Mouse (Mus musculus): ENCODE measurements around the gene Kcng3. TPM values are rescaled to one million over a fixed set of nuclear protein-coding genes. Genes with fewer than 3 reads are reported as not detected.

Gene Kcng3
- total RNA-seq (2017), result 0.14 and 1.5 TPM in 2 replicates

DNA sequence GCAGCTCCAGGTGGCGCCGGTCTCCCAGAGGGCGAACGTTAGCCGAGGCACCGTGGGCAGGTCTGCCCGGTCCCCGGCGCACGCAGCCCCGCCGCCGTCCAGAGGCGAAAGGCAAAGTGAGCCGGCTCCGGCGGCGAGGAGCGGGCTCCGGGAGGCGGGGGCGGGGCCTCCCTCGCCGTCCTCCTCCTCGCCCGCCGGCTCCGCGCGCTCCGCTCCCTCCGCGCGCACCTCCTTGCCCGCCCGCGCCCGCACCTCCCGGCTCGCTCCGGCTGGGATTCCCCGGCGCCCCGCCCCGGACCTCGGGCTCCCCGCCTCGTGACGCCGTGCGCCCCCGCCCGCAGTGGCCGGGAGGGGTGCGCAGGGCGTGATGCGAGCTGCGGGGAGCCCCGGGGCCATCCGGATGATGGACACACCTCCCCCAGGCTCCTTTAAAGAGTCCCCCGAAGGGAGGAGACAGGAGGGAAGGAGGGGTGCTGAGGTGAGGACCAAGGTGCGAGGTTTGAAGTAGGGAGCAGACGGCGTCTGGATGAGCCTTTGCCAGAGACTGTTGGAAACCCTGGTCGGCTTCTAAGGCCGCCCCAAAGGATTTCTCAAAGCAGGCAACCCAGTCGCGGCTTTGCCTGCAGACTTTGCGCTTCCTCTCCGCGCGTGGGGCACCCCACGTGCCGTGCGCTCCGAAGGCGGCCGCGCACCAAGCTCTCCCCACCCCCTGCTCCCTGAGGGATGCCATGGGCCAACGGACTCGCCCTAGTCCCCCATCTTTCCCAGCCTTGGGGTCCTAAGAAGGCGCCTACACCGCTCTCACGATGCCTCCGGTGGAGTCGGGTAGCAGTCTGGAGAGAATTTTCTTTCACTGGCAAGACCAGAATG is at the start of gene Kcng3:
Gene Kcng3 (minus strand): TSS at position 113 of the 870 bp plus-strand sequence.
- ATAC-seq (replicated peaks; ENCODE audit: low read depth, poor library complexity, severe bottlenecking), result 0 out of 2 replicates have a peak, but pooled peaks have one; percentile 20

DNA sequence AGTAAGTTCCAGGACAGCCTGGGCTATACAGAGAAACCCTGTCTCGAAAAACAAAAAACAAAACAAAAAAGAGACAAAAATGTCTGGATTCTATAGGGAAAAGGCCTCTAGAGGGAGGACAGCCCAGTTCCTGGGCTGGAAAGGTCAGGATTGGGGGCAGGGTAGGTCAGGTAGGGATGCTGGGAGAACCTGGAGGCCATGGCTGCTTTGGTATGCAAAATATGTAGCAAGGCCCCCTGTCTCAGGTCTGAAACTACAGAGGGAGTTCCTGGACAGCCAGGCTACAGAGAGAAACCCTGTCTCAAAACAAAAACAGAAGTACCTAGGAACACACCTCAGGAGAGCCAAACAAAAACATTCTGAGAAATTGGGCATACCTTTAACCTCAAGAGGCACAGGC is 45.7 kb upstream of the Kcng3 start:
- no peak for ATAC-seq (replicated peaks; ENCODE audit: low read depth, poor library complexity, severe bottlenecking)

DNA sequence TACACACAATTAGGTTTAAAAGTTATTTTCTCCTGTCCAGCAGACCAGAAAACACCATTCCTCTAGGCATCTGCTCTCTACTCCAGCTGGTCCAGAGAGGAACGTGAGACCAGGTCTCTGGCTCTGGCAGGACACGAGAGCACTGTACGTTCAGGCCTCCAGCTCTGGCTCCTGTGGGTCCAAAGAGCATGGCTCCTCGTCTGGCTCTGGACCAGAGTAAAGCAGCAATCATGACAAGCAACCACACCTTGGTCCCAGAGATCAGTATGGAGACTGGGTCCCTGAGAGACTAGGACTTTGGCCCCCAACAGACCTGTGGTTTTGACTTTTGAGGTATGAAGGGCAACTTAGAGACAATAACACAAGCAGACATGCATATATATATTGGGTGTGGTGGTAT is 41.0 kb upstream of the Kcng3 start:
- no peak for ATAC-seq (replicated peaks; ENCODE audit: low read depth, poor library complexity, severe bottlenecking)

DNA sequence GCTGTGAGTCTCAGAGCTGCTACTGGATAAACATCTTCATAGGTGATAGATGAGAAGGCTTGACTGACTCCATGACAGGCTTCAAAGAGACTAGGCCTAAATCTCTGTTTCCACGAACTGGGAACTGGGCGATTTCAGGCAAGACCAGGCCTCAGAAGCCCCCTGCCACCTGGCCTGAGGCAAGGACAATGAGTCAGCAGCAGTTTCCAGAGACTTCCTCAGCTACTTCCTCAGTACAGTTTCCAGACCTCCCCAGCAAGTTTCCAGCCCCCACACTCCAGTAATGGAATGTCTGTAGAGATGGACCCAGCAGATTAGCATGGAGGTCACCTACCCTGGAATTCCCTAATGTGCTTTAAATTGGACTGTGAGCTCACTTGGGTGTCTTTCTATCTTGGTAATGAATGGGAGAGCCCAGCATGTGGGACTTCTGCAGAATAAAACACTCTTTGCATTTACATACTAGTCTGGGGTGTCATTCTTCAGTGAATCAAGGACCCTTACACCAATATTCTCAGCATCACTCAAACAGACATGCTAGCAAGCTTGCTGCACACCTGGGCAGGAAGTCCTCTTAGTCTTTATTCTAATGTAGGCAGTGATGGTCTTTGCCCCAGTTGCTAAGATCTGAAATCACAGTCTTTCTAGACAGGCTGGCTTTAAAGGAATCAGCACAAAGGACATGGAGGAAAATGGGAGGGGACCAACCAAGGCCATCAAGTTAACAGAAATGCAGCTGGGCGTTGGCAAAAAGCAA is 36.4 kb upstream of the Kcng3 start:
- ATAC-seq (replicated peaks; ENCODE audit: low read depth, poor library complexity, severe bottlenecking), result no peak

DNA sequence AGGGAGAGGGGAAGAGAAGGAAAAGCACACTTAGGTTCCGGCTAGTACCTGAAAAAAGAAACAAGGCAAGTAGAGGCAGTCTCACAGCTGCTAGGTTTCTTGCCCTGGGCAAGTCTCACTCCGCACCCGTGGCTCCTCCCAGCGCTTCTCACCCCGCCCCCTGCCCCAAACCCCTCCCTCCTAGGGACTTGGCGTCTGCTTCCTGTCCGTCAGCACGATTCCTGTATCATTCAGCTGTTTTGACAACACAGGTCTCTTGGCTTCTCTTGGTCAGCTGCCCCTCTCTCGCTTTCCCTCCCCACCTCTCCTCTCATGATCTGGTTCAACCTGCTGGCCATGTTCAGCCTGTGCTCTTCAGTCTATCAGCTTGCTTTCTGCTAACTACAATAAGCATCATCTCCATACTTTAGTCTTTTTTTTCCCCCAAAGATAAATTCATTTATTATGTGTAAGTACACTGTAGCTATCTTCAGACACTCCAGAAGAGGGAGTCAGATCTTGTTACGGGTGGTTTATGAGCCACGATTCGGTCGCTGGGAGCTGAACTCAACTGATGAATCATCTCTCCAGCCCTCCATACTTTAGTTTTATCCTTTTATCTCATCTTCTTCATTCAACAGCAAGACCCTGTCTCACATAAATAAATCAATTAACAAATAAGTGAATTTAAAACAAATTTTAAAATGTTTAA is 35.0 kb upstream of the Kcng3 start:
- peak; percentile 58; the same call in 1 of the 2 replicates for ATAC-seq (replicated peaks; ENCODE audit: low read depth, poor library complexity, severe bottlenecking)

DNA sequence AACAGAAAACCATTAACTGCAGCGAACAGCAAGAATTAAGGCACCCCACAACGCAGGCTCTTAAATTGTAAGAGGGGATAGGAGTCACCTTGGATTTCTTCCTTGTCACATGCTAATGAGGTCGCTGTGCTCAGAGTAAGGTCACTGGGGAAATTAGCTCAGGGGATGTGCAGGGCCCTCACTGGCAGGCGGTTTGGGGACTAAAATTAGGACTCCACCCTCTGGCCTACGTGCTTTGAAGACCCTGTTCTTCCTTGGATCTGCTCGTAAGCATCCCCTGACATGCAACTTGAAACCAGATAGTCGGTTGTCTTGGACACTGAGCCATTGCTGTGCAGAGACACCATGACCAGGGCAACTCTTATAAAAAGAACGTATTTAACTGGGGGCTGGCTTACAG is 33.1 kb upstream of the Kcng3 start:
- ATAC-seq (replicated peaks; ENCODE audit: low read depth, poor library complexity, severe bottlenecking), result no peak

DNA sequence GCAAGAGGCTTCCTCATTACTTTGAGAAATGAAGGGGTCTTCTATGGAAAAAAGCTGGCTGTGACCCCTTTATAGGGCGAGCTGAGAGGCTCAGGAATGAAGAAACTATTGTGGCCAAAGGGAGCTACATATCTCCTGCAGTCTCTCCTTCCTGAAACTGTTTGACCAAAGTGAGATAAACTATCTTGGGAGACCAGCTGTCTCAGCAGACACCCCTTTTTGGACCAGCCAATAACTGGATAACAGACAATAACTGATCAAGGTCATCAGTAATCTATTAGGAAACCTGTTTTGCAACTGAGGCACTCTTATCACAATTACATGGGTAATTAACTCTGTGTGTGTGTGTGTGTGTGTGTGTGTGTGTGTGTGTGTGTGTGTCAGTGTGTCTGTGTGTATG is 27.2 kb upstream of the Kcng3 start:
- ATAC-seq (replicated peaks; ENCODE audit: low read depth, poor library complexity, severe bottlenecking), result peak; percentile 42

DNA sequence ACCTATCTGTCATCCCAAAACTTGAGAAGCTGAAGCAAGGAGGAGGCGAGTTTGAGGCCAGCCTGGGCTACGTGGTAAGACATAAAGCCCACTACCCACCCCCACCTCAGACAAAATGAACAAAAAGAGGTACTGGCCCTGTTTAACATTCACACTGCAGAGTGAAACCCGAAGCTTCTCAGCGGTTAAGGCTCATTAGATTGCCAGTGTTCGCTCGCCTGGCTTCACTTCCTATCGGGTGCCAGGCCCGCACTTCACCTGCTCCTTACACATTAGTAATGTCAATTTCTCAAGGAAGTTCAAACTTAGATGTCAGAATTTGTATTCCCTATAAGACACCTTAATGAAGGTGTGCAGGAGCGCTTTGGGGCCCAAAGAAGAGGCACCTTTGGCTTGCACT is 25.7 kb upstream of the Kcng3 start:
- no peak for ATAC-seq (replicated peaks; ENCODE audit: low read depth, poor library complexity, severe bottlenecking)

DNA sequence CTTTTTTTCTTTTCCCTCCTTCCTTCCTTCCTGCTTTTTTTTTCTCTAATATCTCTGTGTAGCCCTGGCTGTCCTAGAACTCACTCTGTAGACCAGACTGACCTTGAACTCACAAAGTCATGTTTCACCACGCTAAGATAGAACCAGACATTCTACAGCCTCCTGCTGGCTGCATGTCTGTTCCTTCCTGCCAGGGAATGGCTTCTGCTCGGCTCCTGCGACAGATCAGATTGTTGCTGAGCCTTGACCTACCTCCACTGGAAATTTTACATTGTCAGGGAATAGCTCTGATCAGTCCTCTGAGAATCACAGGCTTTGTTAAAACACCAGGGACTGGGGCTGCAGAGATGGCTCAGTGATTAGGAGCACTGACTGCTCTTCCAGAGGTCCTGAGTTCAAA is 24.0 kb upstream of the Kcng3 start:
- ATAC-seq (replicated peaks; ENCODE audit: low read depth, poor library complexity, severe bottlenecking), result no peak

DNA sequence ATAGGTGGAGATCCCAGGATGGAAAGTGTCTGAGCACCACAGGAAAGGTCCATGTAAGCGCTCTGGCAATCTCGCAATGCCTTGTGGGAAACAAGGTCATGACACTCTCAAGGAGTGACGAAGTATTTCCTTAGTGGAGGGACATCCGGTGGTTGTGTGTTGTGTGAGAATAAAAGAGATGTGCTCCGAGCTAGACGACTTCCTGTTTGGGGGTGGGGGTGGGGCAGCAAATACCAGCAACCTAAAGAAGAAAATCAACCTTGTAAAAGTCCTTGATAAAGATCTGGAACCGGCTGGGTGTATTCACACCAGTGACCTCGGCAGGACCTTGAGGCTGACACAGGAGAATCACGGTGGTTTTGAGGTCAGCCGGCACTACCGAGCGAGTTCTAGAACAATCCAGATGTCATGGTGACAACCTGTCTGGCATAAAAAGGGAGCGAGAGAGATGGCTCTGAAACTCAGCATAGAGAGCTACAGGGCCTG is 23.0 kb upstream of the Kcng3 start:
- ATAC-seq (replicated peaks; ENCODE audit: low read depth, poor library complexity, severe bottlenecking), result peak; percentile 56

DNA sequence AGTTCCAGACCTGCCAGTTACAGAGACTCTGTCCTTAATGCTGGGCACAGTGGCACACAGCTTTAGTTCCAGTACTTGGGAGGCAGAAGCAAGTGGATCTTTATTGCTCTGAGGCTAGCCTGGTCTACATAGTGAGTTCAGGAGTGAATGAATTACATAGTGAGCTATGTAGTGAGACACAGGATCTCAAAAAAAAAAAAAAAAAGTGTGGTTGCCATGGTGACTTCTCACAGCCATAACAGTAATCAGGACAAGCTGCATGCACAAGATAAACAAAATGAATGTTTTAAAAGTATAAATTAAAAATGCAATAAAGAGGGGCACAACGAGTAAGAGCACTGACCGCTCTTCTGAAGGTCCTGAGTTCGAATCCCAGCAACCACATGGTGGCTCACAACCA is 21.9 kb upstream of the Kcng3 start:
- 0 out of 2 replicates have a peak, but pooled peaks have one; percentile 3 for ATAC-seq (replicated peaks; ENCODE audit: low read depth, poor library complexity, severe bottlenecking)

DNA sequence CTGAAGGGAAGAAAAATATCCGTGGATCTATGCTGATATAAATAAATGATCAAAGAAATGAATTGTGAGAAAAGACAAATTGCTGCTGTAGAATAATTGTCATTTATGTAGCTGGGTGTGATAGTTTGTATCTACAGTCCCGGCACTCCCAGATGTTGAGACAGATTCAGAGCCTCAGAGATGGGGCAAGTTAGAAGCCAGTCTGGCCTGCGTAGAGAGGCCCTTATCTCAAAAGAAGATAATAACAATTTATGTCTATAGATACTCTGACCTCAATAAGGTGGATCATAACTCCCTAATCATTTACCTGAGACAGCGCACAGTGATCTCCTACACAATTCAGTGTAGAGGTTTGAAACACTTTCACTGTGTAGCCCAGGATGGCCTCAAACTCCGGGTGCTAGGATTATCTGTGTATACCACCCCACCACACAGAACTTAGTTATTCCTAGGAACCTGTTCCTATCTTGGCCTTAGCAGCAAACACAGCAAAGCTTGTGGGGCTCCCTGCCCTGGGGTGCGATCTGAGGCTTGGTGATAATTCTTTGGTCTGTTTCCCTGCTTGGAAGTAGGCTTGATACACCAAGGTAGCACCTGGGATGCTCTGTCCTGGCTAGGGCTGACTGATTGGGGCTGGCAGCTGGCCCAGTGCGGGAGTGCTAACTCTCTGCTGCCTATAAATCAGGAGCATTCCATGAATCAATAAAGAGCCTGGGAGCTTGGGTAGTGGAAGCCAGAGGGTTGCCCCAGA is 19.4 kb upstream of the Kcng3 start:
- no peak; the same call in 1 of the 2 replicates for ATAC-seq (replicated peaks; ENCODE audit: low read depth, poor library complexity, severe bottlenecking)

DNA sequence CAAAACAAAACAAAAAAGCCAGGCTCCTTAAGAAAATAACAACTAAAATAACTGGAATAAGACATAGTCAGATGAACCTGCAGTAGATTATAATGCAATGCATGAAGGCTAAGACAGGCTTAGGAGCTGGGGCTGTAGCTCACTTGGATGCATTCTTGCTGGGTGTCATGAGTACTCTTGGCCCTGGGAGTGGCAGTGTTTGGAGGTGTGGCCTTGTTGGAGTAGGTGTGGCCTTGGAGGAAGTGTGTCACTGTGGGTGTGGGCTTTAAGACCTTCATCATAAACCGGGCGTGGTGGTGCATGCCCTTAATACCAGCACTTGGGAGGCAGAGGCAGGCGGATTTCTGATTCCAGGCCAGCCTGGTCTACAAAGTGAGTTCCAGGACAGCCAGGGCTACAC is 18.3 kb upstream of the Kcng3 start:
- ATAC-seq (replicated peaks; ENCODE audit: low read depth, poor library complexity, severe bottlenecking), result no peak

DNA sequence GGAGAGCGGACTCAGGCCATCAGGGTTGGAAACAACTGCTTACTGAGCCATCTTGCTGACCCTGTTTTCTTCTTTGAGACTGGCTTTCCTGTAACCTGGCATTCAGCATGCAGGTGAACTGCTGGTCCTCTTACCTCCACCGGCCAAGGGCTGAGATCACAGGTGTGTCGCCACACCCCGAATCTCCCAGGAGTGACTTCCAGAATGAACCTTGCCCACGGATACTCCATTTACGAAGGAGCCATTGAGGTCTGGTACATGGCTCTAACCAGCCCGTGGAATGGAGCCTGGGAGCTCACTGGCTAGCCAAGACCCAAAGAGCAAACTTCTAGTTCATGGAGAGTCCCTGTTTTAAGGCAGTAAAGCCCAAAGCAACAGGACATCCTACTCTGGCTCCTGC is 15.7 kb upstream of the Kcng3 start:
- ATAC-seq (replicated peaks; ENCODE audit: low read depth, poor library complexity, severe bottlenecking), result no peak

DNA sequence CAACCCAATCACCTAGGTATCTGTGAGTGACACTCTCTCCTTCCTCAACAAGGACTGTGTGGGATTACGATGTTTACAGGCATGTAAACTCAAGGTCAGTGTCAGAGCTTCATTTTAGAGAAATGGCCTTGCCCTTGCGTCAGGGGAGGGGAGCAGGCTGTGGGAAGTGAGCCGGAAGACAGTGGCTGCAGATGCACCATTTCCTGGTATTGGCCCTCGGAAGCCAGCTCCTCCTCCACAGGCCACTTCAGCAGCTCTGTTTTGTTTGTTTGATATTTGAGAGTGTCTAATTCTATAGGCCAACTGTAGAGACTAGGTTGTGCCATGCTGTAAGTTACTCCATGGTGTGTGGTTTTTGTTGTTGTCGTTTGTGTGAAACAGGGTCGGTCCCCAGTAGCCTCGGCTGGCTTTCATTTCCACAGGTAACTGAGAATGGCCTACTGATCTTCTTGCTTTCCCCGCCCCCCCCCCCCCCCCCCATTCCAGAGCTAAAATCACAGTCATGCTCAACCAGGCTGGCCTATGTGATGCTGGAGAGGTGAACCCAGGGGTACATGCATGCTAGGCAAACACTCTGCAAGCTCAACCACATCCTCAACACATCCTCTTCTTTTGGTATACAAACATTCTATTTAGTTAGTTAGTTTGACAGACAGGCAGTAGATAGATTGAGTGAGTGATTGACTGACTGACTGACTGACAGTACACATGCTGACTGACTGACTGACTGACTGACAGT is 14.9 kb upstream of the Kcng3 start:
- ATAC-seq (replicated peaks; ENCODE audit: low read depth, poor library complexity, severe bottlenecking), result 0 out of 2 replicates have a peak, but pooled peaks have one; percentile 5

DNA sequence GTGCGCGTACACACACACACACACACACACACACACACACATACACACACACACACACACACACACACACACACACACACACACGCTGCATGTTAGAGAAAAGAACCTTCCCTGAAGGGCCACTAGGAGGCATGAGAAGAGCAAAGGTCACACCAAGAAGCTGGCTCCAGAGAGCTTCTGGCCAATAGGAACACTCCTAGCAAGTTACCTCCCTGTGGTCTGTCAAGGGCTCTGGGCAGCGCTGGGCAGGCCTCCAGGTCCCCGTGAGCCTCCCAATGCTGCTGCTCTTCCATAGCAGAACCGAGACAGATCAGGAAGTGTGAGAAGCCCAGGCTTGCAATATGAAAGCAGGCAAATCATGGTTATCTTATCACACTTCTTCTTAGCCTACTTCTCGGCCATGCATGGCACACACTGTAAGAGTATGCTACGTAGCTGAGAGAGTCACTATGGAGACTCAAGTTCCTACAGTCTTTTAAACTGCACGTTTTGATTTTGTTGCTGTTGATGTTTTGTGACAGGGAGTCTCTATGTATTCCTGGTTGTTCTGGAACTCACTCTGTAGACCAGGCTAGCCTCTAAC is 13.6 kb upstream of the Kcng3 start:
- ATAC-seq (replicated peaks; ENCODE audit: low read depth, poor library complexity, severe bottlenecking), result peak; percentile 98

DNA sequence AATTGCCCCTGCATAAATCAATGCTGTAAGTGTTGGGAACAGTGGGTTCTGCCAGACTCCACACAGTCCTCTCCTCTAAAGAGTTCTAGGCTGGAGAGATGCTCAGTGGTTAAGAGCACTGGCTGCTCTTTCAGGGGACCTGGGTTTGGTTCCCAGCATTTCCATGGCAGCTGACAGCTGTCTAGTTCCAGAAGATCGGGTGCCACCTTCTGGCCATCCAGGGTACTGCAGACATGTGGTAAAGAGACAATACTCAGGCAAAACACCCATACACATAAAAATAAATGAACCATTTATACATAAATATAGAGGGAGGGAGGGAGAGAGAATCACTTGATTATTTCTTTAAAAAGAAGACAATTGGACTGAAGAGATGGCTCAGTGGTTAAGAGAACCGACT is 5.7 kb upstream of the Kcng3 start:
- ATAC-seq (replicated peaks; ENCODE audit: low read depth, poor library complexity, severe bottlenecking), result 0 out of 2 replicates have a peak, but pooled peaks have one; percentile 31

DNA sequence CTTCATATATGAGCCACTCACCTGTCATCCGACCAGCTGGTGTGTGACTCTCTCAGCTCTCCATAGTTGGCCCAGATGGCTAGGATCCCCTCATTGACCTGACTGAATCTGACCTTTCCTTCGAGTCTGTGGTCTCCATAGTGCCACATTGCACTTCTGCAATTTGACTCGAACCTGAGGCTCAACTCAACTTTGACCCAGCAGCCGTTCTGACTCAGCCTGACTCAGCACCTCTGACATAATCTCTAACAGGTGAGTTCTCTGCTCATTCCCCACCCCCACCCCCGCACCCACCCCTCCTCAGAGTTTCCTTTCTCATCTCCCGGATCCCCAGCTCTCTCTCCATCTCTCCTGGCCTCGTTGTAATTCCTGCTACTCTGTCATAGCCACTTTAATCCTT is 4.7 kb upstream of the Kcng3 start:
- no peak for ATAC-seq (replicated peaks; ENCODE audit: low read depth, poor library complexity, severe bottlenecking)
